Mouse (Mus musculus): ENCODE measurements around the gene Plxna2. TPM values are rescaled to one million over a fixed set of nuclear protein-coding genes. Genes with fewer than 3 reads are reported as not detected.

Gene Plxna2
- polyA plus RNA-seq, 1 experiment from 2014 or later = 48.3 TPM

GRCm38 (mm10) chr1:194672525-194672894, 54.5 kb downstream of the Plxna2 start:
- H3K9ac ChIP-seq = no peak overlapping the region
- H3K27me3 ChIP-seq (ENCODE audit: control insufficient read depth, insufficient read depth, low read length) = no peaks in the 10 kb centered on the region
- WGBS = 74% methylated on average over 1 of the region's 1 CpGs
- no peak overlapping the region for H3K27ac ChIP-seq
- H3K4me2 ChIP-seq (replicated peaks) = no peak overlapping the region
- 0 out of 2 replicates have a peak, but pooled peaks cover 4% of the 10 kb centered on the region for H3K4me1 ChIP-seq (replicated peaks; ENCODE audit: control insufficient read depth, insufficient read depth, low read length)
- ATAC-seq (ENCODE audit: low FRiP score) = no peak
- DNase-seq (ENCODE audit: low spot score) = no peak
- no peaks in the 10 kb centered on the region for H3K36me3 ChIP-seq (replicated peaks; ENCODE audit: control insufficient read depth, insufficient read depth)
- H3K9me3 ChIP-seq (ENCODE audit: control insufficient read depth, low read length) = no peaks in the 10 kb centered on the region
- H3K4me3 ChIP-seq (replicated peaks; ENCODE audit: low read length) = no peak overlapping the region

DNA sequence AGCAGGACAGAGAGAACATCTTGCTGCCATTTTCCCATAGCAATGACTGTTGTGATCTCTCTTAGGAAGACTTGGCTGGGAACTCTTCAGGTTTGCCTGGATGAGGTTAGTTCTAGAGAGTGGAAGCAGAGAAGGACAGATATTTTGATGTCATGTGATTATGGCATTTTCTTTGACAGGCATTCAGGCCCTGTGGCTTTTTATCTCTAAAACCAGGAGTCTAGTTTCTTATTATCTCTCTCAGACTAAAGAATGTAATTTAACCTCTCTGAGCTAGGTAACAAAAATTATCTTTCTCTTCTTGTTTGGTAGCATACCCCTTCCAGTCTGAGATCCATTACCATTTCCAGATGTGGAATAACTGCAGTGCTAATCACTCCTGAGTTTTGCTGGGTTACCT, 55.2 kb downstream of the Plxna2 start:
- H3K9ac ChIP-seq = no peak overlapping the region
- H3K27ac ChIP-seq = no peak overlapping the region
- ATAC-seq (ENCODE audit: low FRiP score) (no peak), DNase-seq (ENCODE audit: low spot score) (no peak)
- H3K4me1 ChIP-seq (replicated peaks; ENCODE audit: control insufficient read depth, insufficient read depth, low read length) = 0 out of 2 replicates have a peak, but pooled peaks cover 6% of the 10 kb centered on the region
- H3K9me3 ChIP-seq (ENCODE audit: control insufficient read depth, low read length) = no peaks in the 10 kb centered on the region
- no peak overlapping the region for H3K4me3 ChIP-seq (replicated peaks; ENCODE audit: low read length)
- no peaks in the 10 kb centered on the region for H3K27me3 ChIP-seq (ENCODE audit: control insufficient read depth, insufficient read depth, low read length)
- H3K36me3 ChIP-seq (replicated peaks; ENCODE audit: control insufficient read depth, insufficient read depth) = no peaks in the 10 kb centered on the region
- no peak overlapping the region for H3K4me2 ChIP-seq (replicated peaks)

GRCm38 (mm10) chr1:194675106-194675890, 57.3 kb downstream of the Plxna2 start:
- WGBS = 91% methylated on average over 3 of the region's 3 CpGs
- Histone ChIP-seq H3K4me1 (replicated peaks; ENCODE audit: control insufficient read depth, insufficient read depth, low read length) (peaks cover 12% of the 10 kb centered on the region; the same call in 1 of the 2 replicates), H3K9ac (no peak overlapping the region), H3K27me3 (ENCODE audit: control insufficient read depth, insufficient read depth, low read length) (no peaks in the 10 kb centered on the region), H3K4me2 (replicated peaks) (no peak overlapping the region), H3K36me3 (replicated peaks; ENCODE audit: control insufficient read depth, insufficient read depth) (no peaks in the 10 kb centered on the region), H3K27ac (no peak overlapping the region), H3K4me3 (replicated peaks; ENCODE audit: low read length) (no peak overlapping the region), H3K9me3 (ENCODE audit: control insufficient read depth, low read length) (no peaks in the 10 kb centered on the region)
- no peak for DNase-seq (ENCODE audit: low spot score)
- ATAC-seq (ENCODE audit: low FRiP score) = no peak; the same call in 1 of the 2 replicates

DNA sequence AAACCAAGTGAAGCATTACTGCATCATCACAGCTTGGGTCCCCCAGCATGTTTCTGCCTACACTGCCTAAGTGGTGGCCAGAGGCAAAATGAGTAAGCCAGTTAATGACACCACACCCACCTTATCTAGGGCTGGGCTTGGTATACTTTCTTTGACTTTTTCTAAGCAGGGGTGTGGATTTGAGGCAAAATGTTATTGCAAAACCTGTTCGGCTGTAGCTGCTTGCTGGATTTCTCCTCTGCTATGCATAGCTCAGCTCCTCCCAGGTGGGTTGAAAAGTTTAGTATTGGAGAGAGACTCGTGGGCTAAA, 57.8 kb downstream of the Plxna2 start:
- H3K4me2 ChIP-seq (replicated peaks) = no peak overlapping the region
- H3K36me3 ChIP-seq (replicated peaks; ENCODE audit: control insufficient read depth, insufficient read depth) = no peaks in the 10 kb centered on the region
- H3K4me1 ChIP-seq (replicated peaks; ENCODE audit: control insufficient read depth, insufficient read depth, low read length) = peaks cover 17% of the 10 kb centered on the region; the same call in 1 of the 2 replicates
- 72% methylated on average over 2 of the region's 2 CpGs for WGBS
- H3K27me3 ChIP-seq (ENCODE audit: control insufficient read depth, insufficient read depth, low read length) = no peaks in the 10 kb centered on the region
- H3K27ac ChIP-seq = no peak overlapping the region
- no peak overlapping the region for H3K4me3 ChIP-seq (replicated peaks; ENCODE audit: low read length)
- DNase-seq (ENCODE audit: low spot score) (no peak), ATAC-seq (ENCODE audit: low FRiP score) (no peak; the same call in 1 of the 2 replicates)
- H3K9ac ChIP-seq = no peak overlapping the region
- no peaks in the 10 kb centered on the region for H3K9me3 ChIP-seq (ENCODE audit: control insufficient read depth, low read length)

- no peaks in the 10 kb centered on the region for H3K36me3 ChIP-seq (replicated peaks; ENCODE audit: control insufficient read depth, insufficient read depth)
- H3K4me2 ChIP-seq (replicated peaks) = no peak overlapping the region
- H3K4me3 ChIP-seq (replicated peaks; ENCODE audit: low read length) = no peak overlapping the region
- WGBS = 70% methylated on average over 3 of the region's 3 CpGs
- H3K27ac ChIP-seq = no peak overlapping the region
- ATAC-seq (ENCODE audit: low FRiP score) = no peak
- H3K9me3 ChIP-seq (ENCODE audit: control insufficient read depth, low read length) = no peaks in the 10 kb centered on the region
- no peak for DNase-seq (ENCODE audit: low spot score)
- peaks cover 22% of the 10 kb centered on the region; the same call in 1 of the 2 replicates for H3K4me1 ChIP-seq (replicated peaks; ENCODE audit: control insufficient read depth, insufficient read depth, low read length)
- H3K9ac ChIP-seq = no peak overlapping the region
- no peaks in the 10 kb centered on the region for H3K27me3 ChIP-seq (ENCODE audit: control insufficient read depth, insufficient read depth, low read length)
Measured at GRCm38 (mm10) chr1:194677878-194678277, 59.9 kb downstream of the Plxna2 start.

- no peak overlapping the region for H3K27ac ChIP-seq
- H3K4me1 ChIP-seq (replicated peaks; ENCODE audit: control insufficient read depth, insufficient read depth, low read length) = peaks cover 22% of the 10 kb centered on the region; the same call in 1 of the 2 replicates
- H3K36me3 ChIP-seq (replicated peaks; ENCODE audit: control insufficient read depth, insufficient read depth) = no peaks in the 10 kb centered on the region
Measured at GRCm38 (mm10) chr1:194679147-194679546, 61.1 kb downstream of the Plxna2 start.

DNA sequence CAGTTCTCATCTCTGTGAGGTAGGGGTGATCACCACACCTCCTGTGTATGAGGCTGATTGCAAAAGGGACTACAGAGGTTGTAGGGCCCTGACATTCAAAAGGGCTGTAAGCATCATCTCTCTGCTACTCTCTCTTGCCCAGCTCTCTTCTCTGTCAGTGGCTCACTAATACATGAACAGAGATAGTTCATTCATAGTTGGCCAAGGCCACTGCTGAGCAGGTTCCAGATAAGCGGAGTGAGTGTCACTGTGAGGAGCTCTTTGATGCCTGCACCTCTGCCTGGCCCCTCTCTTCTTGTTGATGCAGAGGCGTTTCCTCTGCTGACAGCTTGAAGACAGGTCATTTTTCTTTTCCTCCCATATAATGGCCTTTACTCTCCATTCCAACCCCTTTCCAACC, 62.1 kb downstream of the Plxna2 start:
- no peak for ATAC-seq (ENCODE audit: low FRiP score)
- Histone ChIP-seq H3K9ac (no peak overlapping the region), H3K27me3 (ENCODE audit: control insufficient read depth, insufficient read depth, low read length) (no peaks in the 10 kb centered on the region), H3K4me1 (replicated peaks; ENCODE audit: control insufficient read depth, insufficient read depth, low read length) (peaks cover 22% of the 10 kb centered on the region; the same call in 1 of the 2 replicates), H3K9me3 (ENCODE audit: control insufficient read depth, low read length) (no peaks in the 10 kb centered on the region), H3K36me3 (replicated peaks; ENCODE audit: control insufficient read depth, insufficient read depth) (no peaks in the 10 kb centered on the region), H3K4me2 (replicated peaks) (no peak overlapping the region), H3K4me3 (replicated peaks; ENCODE audit: low read length) (no peak overlapping the region), H3K27ac (no peak overlapping the region)
- WGBS = 23% methylated on average over 2 of the region's 2 CpGs
- no peak for DNase-seq (ENCODE audit: low spot score)

More at GRCm38 (mm10) chr1:194679147-194679546, 61.1 kb downstream of the Plxna2 start:
- no peaks in the 10 kb centered on the region for H3K9me3 ChIP-seq (ENCODE audit: control insufficient read depth, low read length)
- H3K9ac ChIP-seq = no peak overlapping the region
- no peak for ATAC-seq (ENCODE audit: low FRiP score)
- no peak overlapping the region for H3K4me2 ChIP-seq (replicated peaks)
- no peaks in the 10 kb centered on the region for H3K27me3 ChIP-seq (ENCODE audit: control insufficient read depth, insufficient read depth, low read length)
- no peak for DNase-seq (ENCODE audit: low spot score)
- H3K4me3 ChIP-seq (replicated peaks; ENCODE audit: low read length) = no peak overlapping the region

- ATAC-seq (ENCODE audit: low FRiP score) = no peak
- H3K4me1 ChIP-seq (replicated peaks; ENCODE audit: control insufficient read depth, insufficient read depth, low read length) = peaks cover 22% of the 10 kb centered on the region; the same call in 1 of the 2 replicates
- no peaks in the 10 kb centered on the region for H3K9me3 ChIP-seq (ENCODE audit: control insufficient read depth, low read length)
- no peak overlapping the region for H3K9ac ChIP-seq
- H3K4me3 ChIP-seq (replicated peaks; ENCODE audit: low read length) = no peak overlapping the region
- H3K4me2 ChIP-seq (replicated peaks) = no peak overlapping the region
- H3K27me3 ChIP-seq (ENCODE audit: control insufficient read depth, insufficient read depth, low read length) = no peaks in the 10 kb centered on the region
- no peak overlapping the region for H3K27ac ChIP-seq
- no peaks in the 10 kb centered on the region for H3K36me3 ChIP-seq (replicated peaks; ENCODE audit: control insufficient read depth, insufficient read depth)
- no peak for DNase-seq (ENCODE audit: low spot score)
Measured at GRCm38 (mm10) chr1:194682021-194682420, 64.0 kb downstream of the Plxna2 start.

GRCm38 (mm10) chr1:194683132-194683531, 65.1 kb downstream of the Plxna2 start:
- ATAC-seq (ENCODE audit: low FRiP score) = no peak
- 77% methylated on average over 3 of the region's 3 CpGs for WGBS
- Histone ChIP-seq H3K36me3 (replicated peaks; ENCODE audit: control insufficient read depth, insufficient read depth) (no peaks in the 10 kb centered on the region), H3K9ac (no peak overlapping the region), H3K27ac (no peak overlapping the region), H3K27me3 (ENCODE audit: control insufficient read depth, insufficient read depth, low read length) (no peaks in the 10 kb centered on the region), H3K4me2 (replicated peaks) (no peak overlapping the region), H3K4me3 (replicated peaks; ENCODE audit: low read length) (no peak overlapping the region), H3K9me3 (ENCODE audit: control insufficient read depth, low read length) (no peaks in the 10 kb centered on the region), H3K4me1 (replicated peaks; ENCODE audit: control insufficient read depth, insufficient read depth, low read length) (peaks cover 16% of the 10 kb centered on the region; the same call in 1 of the 2 replicates)
- DNase-seq (ENCODE audit: low spot score) = no peak

DNA sequence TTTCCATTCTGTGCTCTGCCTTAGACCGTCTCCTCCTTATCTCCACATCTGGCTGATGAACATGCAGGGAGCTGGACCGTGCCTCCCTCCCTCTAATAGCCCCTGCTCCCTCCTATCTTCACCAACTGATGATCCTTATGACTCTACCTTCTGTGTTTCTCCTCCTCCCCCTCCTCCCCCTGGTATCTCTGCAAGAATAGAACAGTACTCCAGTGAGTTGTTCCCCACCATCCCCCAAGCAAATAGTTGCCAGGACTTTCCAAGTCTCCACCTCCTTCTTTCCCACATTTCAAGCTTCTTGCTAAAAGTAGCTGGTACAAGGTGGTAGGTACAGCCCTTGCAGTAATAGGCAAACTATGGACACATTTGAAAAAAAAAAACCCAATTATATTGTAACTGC, 67.9 kb downstream of the Plxna2 start:
- no peak for ATAC-seq (ENCODE audit: low FRiP score)
- DNase-seq (ENCODE audit: low spot score) = no peak
- Histone ChIP-seq H3K4me1 (replicated peaks; ENCODE audit: control insufficient read depth, insufficient read depth, low read length) (peaks cover 8% of the 10 kb centered on the region), H3K36me3 (replicated peaks; ENCODE audit: control insufficient read depth, insufficient read depth) (no peaks in the 10 kb centered on the region), H3K9ac (no peak overlapping the region), H3K27ac (no peak overlapping the region), H3K9me3 (ENCODE audit: control insufficient read depth, low read length) (no peaks in the 10 kb centered on the region), H3K4me2 (replicated peaks) (no peak overlapping the region), H3K4me3 (replicated peaks; ENCODE audit: low read length) (no peak overlapping the region), H3K27me3 (ENCODE audit: control insufficient read depth, insufficient read depth, low read length) (no peaks in the 10 kb centered on the region)
- 86% methylated on average over 2 of the region's 2 CpGs for WGBS

Data from hindbrain, embryonic 14.5 days (tissue).